ENCODE assay signal across 8 mouse cellular contexts in the genomic region with DNA sequence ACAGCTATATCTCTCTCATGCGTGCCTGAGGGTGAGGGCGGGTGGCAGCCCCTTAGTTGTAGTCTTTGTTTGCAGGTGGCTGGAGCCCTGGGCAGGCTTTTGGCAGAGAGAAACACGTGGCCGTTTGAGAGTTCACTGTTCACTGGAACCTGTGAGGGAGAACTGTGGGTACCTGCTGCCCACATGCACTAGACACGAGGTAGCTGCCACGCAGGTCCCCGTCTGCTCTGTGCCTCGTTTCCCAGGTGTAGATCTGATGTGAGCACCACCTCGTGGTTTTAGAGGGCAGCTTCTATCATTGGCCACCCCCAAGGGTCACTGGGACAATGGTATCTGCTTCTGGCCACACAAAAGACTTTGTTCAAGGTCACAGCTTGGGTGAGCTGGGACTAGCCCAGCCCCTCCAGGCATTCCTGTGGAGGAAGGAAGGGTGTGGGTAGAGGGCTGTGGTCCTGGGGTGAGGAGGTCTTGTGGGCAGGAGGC.
A peak's percentile ranks its signal among the peaks of the same experiment; 100 is the strongest.
DNase-seq lines count a peak whose midpoint lies in the region; ATAC-seq lines count a peak whose summit lies in the region.

No protein-coding gene starts in this region.

- H3K4me3 ChIP-seq in forebrain, embryonic 13.5 days, result peak overlapping the region; percentile 25

- peak overlapping the region; percentile 83 for H3K27ac ChIP-seq in forebrain, embryonic 13.5 days

- H3K27me3 ChIP-seq in forebrain, embryonic 13.5 days, result no peaks in the 10 kb centered on the region

- peak overlapping the region; percentile 52 for H3K4me2 ChIP-seq in forebrain, embryonic 13.5 days

- WGBS in forebrain, embryonic 13.5 days, result 3% methylated on average over 9 of the region's 9 CpGs

- DNase-seq in heart, adult 18-20 months, result peak; percentile 35 to 50
- no peak for DNase-seq in heart, postnatal 25 days (ENCODE audit: low spot score)
- DNase-seq in kidney, adult 18-20 months, result peak; percentile 10
- peak; percentile 22 for DNase-seq in lung, postnatal 36 days
- no peak for DNase-seq in frontal cortex, postnatal 25 days (ENCODE audit: low spot score in 2 of 2)
- no peak for DNase-seq in cerebellum, adult 8-10 months
- DNase-seq in adrenal gland, postnatal 36 days, result no peak

- intact Hi-C loops in heart, postnatal 25 days (cut with DNase I), result loop anchor here (2.0 to 5.0 kb wide), 2 partner anchors 93 to 173 kb away; a partner anchor contains a TSS

- no peaks in the 10 kb centered on the region for H3K36me3 ChIP-seq in forebrain, embryonic 13.5 days (ENCODE audit: poor library complexity, severe bottlenecking)

- no peak for ATAC-seq in forebrain, embryonic 13.5 days

- peaks cover 78% of the 10 kb centered on the region for H3K4me1 ChIP-seq in forebrain, embryonic 13.5 days

- peak overlapping the region; percentile 50; the same call in 1 of the 2 replicates for H3K9ac ChIP-seq in forebrain, embryonic 13.5 days

- H3K9me3 ChIP-seq in forebrain, embryonic 13.5 days (replicated peaks), result no peaks in the 10 kb centered on the region

Comparison
In these comparisons a context has a peak if more than half of its experiments do, and no peak if none do; other contexts are left out.
1. DNase-seq: peak in heart, adult 18-20 months (2 of 2), kidney, adult 18-20 months (single experiment) and lung, postnatal 36 days (single experiment); none in heart, postnatal 25 days (single experiment), frontal cortex, postnatal 25 days (0 of 2), cerebellum, adult 8-10 months (single experiment) and adrenal gland, postnatal 36 days (0 of 2).